Mouse (Mus musculus) cerebellum, adult 11-12 months (tissue): ENCODE measurements around the gene Cep290.

ENCODE experiments used
- DNase-seq: peaks from one replicate; pipeline ENCODE4 v3.0.0; 2022

The Cep290 gene

GRCm38 (mm10) chr10:100598339-100598738, 111.0 kb downstream of the Cep290 start:
- DNase-seq: no peak

GRCm38 (mm10) chr10:100603511-100603910, 116.2 kb downstream of the Cep290 start:
- no peak for DNase-seq

- DNase-seq: no peak
Observed at GRCm38 (mm10) chr10:100604254-100604653, 116.9 kb downstream of the Cep290 start.

- peak; percentile 75 for DNase-seq
Observed at GRCm38 (mm10) chr10:100617233-100617903, 130.0 kb downstream of the Cep290 start.

GRCm38 (mm10) chr10:100619474-100619873, 132.1 kb downstream of the Cep290 start:
- DNase-seq: peak; percentile 27

GRCm38 (mm10) chr10:100620040-100620439, 132.7 kb downstream of the Cep290 start:
- no peak for DNase-seq

GRCm38 (mm10) chr10:100622494-100622893, 135.1 kb downstream of the Cep290 start:
- no peak for DNase-seq
